Mouse (Mus musculus): ENCODE results near the gene Cpsf7.

GRCm38 (mm10) chr19:10524784-10525105 lies 321 bp upstream of the Cpsf7 start:
- TF ChIP-seq CTCF (IDR thresholded peaks at IDR 0.05) (no peak), EP300 (IDR thresholded peaks at IDR 0.05; ENCODE audit: insufficient read depth, low read depth, low read length) (no peak)

Data from heart, adult 2 months (tissue).